ENCODE assay signal across 8 mouse cellular contexts in genomic region chr17:56506417-56507065, GRCm38 (mm10). TPM values are rescaled to one million over a fixed set of nuclear protein-coding genes. Genes with fewer than 3 reads are reported as not detected.
A peak's percentile ranks its signal among the peaks of the same experiment; 100 is the strongest.
DNase-seq lines count a peak whose midpoint lies in the region; ATAC-seq lines count a peak whose summit lies in the region.

No protein-coding gene starts in this region.

- intact Hi-C loops in left cerebral cortex, postnatal 36 days (cut with DNase I): loop anchor here (5.0 kb wide), 1 partner anchor 36 kb away; no protein-coding TSS in a partner anchor

- peak overlapping the region; percentile 67 for H3K4me3 ChIP-seq in kidney, embryonic 15.5 days (replicated peaks)
- peak overlapping the region; percentile 78 for H3K4me3 ChIP-seq in hindbrain, embryonic 10.5 days
- H3K4me3 ChIP-seq in midbrain, embryonic 11.5 days (ENCODE audit: low read depth, low read length): peak overlapping the region; percentile 65

- no peak for DNase-seq in kidney, postnatal 14 days
- DNase-seq in cerebellum, adult 9-11 months: peak; percentile 56
- DNase-seq in hindbrain, embryonic 10.5 days (ENCODE audit: low spot score): no peak
- DNase-seq in midbrain, embryonic 11.5 days (ENCODE audit: low spot score, missing footprints): peak; percentile 81
- no peak for DNase-seq in retina, embryonic 14.5 days (ENCODE audit: low spot score)
- no peak for DNase-seq in adrenal gland, adult (ENCODE audit: inconsistent age in 2 of 2, low spot score in 1 of 2)
- no peak for DNase-seq in left cerebral cortex, postnatal 36 days (ENCODE audit: low spot score in 2 of 2)

- peak overlapping the region; percentile 92 for H3K27ac ChIP-seq in kidney, embryonic 15.5 days
- peak overlapping the region; percentile 96 for H3K27ac ChIP-seq in hindbrain, embryonic 10.5 days
- H3K27ac ChIP-seq in midbrain, embryonic 11.5 days (ENCODE audit: low read depth, low read length): no peak overlapping the region

- H3K4me1 ChIP-seq in kidney, embryonic 15.5 days: peaks cover 39% of the 10 kb centered on the region
- peaks cover 64% of the 10 kb centered on the region for H3K4me1 ChIP-seq in hindbrain, embryonic 10.5 days (replicated peaks)
- peaks cover 10% of the 10 kb centered on the region; the same call in 1 of the 2 replicates for H3K4me1 ChIP-seq in midbrain, embryonic 11.5 days (ENCODE audit: control insufficient read depth, insufficient read depth, low read length)

- H3K9ac ChIP-seq in kidney, embryonic 15.5 days: 0 out of 2 replicates have a peak overlapping the region, but pooled peaks have one; percentile 87
- peak overlapping the region; percentile 90 for H3K9ac ChIP-seq in midbrain, embryonic 11.5 days (ENCODE audit: low read length)

- H3K36me3 ChIP-seq in kidney, embryonic 15.5 days: no peaks in the 10 kb centered on the region
- H3K36me3 ChIP-seq in hindbrain, embryonic 10.5 days: no peaks in the 10 kb centered on the region
- no peaks in the 10 kb centered on the region for H3K36me3 ChIP-seq in midbrain, embryonic 11.5 days (ENCODE audit: control insufficient read depth, insufficient read depth, low read length)

- H3K9me3 ChIP-seq in kidney, embryonic 15.5 days (replicated peaks): peaks cover 6% of the 10 kb centered on the region; the same call in 1 of the 2 replicates
- H3K9me3 ChIP-seq in hindbrain, embryonic 10.5 days: peaks cover 14% of the 10 kb centered on the region
- H3K9me3 ChIP-seq in midbrain, embryonic 11.5 days (ENCODE audit: control insufficient read depth, low read length): no peaks in the 10 kb centered on the region

- H3K4me2 ChIP-seq in kidney, embryonic 15.5 days: peak overlapping the region; percentile 98
- peak overlapping the region; percentile 99 for H3K4me2 ChIP-seq in midbrain, embryonic 11.5 days

- 56% methylated on average over 15 of the region's 15 CpGs for WGBS in kidney, embryonic 15.5 days
- WGBS in hindbrain, embryonic 10.5 days: 57% methylated on average over 15 of the region's 15 CpGs
- WGBS in midbrain, embryonic 11.5 days: 56% methylated on average over 15 of the region's 15 CpGs

- ATAC-seq in kidney, embryonic 15.5 days (replicated peaks; ENCODE audit: low FRiP score): no peak
- ATAC-seq in midbrain, embryonic 11.5 days (ENCODE audit: low FRiP score): no peak

- H3K27me3 ChIP-seq in kidney, embryonic 15.5 days: peaks cover 27% of the 10 kb centered on the region
- peaks cover 44% of the 10 kb centered on the region for H3K27me3 ChIP-seq in hindbrain, embryonic 10.5 days (ENCODE audit: insufficient read depth, poor library complexity, severe bottlenecking)
- H3K27me3 ChIP-seq in midbrain, embryonic 11.5 days (ENCODE audit: control insufficient read depth, insufficient read depth, low read length): peaks cover 22% of the 10 kb centered on the region

RNA-seq across cellular contexts. Expression of gene Znrf4, which starts 5.7 kb away (rescaled TPM):
- polyA plus RNA-seq in kidney, embryonic 15.5 days (2015; fragmentation: Nextera tagmentation; extraction: Ambion mirVana): not detected in 2 replicates
- polyA plus RNA-seq in hindbrain, embryonic 10.5 days (2016; fragmentation: Nextera tagmentation; extraction: Ambion mirVana): not detected in 2 replicates
- not detected in 2 replicates for polyA plus RNA-seq in midbrain, embryonic 11.5 days (2014; fragmentation: Nextera tagmentation; extraction: Ambion mirVana)
- not detected for total RNA-seq in left cerebral cortex, postnatal 36 days (2021)

RNA-seq across cellular contexts. Expression of gene Ptprs, which starts 30.3 kb away (rescaled TPM):
- polyA plus RNA-seq in kidney, embryonic 15.5 days (2015; fragmentation: Nextera tagmentation; extraction: Ambion mirVana): 81.5 and 95.6 TPM in 2 replicates
- 109 and 172 TPM in 2 replicates for polyA plus RNA-seq in hindbrain, embryonic 10.5 days (2016; fragmentation: Nextera tagmentation; extraction: Ambion mirVana)
- 115 and 125 TPM in 2 replicates for polyA plus RNA-seq in midbrain, embryonic 11.5 days (2014; fragmentation: Nextera tagmentation; extraction: Ambion mirVana)
- 100 to 1,000 TPM; 576 to 675 TPM for total RNA-seq in left cerebral cortex, postnatal 36 days (2021)

RNA-seq across cellular contexts. Expression of gene Gm20219, which starts 47.6 kb away (rescaled TPM):
- polyA plus RNA-seq in kidney, embryonic 15.5 days (2015; fragmentation: Nextera tagmentation; extraction: Ambion mirVana): 1.2 and 1.4 TPM in 2 replicates
- 0.30 and 0.92 TPM in 2 replicates for polyA plus RNA-seq in hindbrain, embryonic 10.5 days (2016; fragmentation: Nextera tagmentation; extraction: Ambion mirVana)
- polyA plus RNA-seq in midbrain, embryonic 11.5 days (2014; fragmentation: Nextera tagmentation; extraction: Ambion mirVana): 0.45 and 0.58 TPM in 2 replicates
- total RNA-seq in left cerebral cortex, postnatal 36 days (2021): 1 to 10 TPM; 1.3 to 3.5 TPM

Comparison
In these comparisons a context has a peak if more than half of its experiments do, and no peak if none do; other contexts are left out.
1. DNase-seq: peak in cerebellum, adult 9-11 months (single experiment) and midbrain, embryonic 11.5 days (single experiment); none in kidney, postnatal 14 days (single experiment), hindbrain, embryonic 10.5 days (single experiment), retina, embryonic 14.5 days (single experiment), adrenal gland, adult (0 of 2) and left cerebral cortex, postnatal 36 days (0 of 2).
2. Peak in every context shown above with its lines, with median percentiles within 50 percentile points of each other: H3K4me3 ChIP-seq.